In the genomic region with DNA sequence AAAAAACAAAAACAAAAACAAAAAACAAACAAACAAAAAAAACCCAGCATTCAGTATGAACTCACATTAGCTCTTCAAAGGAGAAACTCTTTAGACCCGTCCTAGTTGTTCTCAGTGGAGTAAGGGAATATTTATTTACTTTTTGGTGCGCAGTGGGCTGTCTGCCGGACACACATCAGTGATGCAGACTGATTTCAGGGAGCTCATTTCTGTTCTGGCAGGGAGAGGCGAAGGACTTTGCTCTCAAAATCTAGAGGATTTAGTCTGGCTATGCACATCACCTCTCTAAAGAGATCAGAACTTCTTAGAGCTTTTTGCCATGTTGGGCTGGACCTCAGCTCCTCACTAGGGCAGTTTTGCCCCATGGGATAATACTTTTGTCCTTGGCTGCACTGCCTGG, we compare ENCODE assay signal across 8 mouse cellular contexts. TPM values are rescaled to one million over a fixed set of nuclear protein-coding genes. Genes with fewer than 3 reads are reported as not detected.
A peak's percentile ranks its signal among the peaks of the same experiment; 100 is the strongest.
DNase-seq lines count a peak whose midpoint lies in the region; ATAC-seq and TF ChIP-seq lines count a peak whose summit lies in the region.
"Had no signal": no experiment of that assay in that cellular context is flagged by ENCODE, and none has a peak within 500 bp of the region (broad histone marks: within the 10 kb centered on the region; RNA-seq: fewer than 3 reads in every experiment).

No protein-coding gene starts in this region.

- 32% methylated on average over 4 of the region's 4 CpGs for WGBS in lung, embryonic 14.5 days
- 40% methylated on average over 4 of the region's 4 CpGs for WGBS in forebrain, postnatal 0 days
- 56% methylated on average over 4 of the region's 4 CpGs for WGBS in neural tube, embryonic 14.5 days

- TF ChIP-seq CTCF in lung, embryonic 14.5 days (IDR thresholded peaks at IDR 0.05; ENCODE audit: low read depth), result no peak
- no peak for TF ChIP-seq CTCF in forebrain, postnatal 0 days (IDR thresholded peaks at IDR 0.05; ENCODE audit: low read depth)

- H3K27ac ChIP-seq in lung, embryonic 14.5 days (ENCODE audit: low read depth), result no peak overlapping the region
- H3K27ac ChIP-seq in forebrain, postnatal 0 days (ENCODE audit: low read depth, low read length), result no peak overlapping the region
- no peak overlapping the region for H3K27ac ChIP-seq in neural tube, embryonic 14.5 days (ENCODE audit: low read depth, low read length)

- peaks cover 16% of the 10 kb centered on the region; the same call in 1 of the 2 replicates for H3K4me1 ChIP-seq in lung, embryonic 14.5 days (ENCODE audit: insufficient read depth)
- peaks cover 18% of the 10 kb centered on the region; the same call in 1 of the 2 replicates for H3K4me1 ChIP-seq in forebrain, postnatal 0 days (ENCODE audit: insufficient read depth)
- H3K4me1 ChIP-seq in neural tube, embryonic 14.5 days (ENCODE audit: control insufficient read depth, insufficient read depth, low read length), result peaks cover 22% of the 10 kb centered on the region

- H3K4me2 ChIP-seq in lung, embryonic 14.5 days, result peak overlapping the region; percentile 91
- H3K4me2 ChIP-seq in forebrain, postnatal 0 days (ENCODE audit: low read depth), result peak overlapping the region; percentile 88
- peak overlapping the region; percentile 83 for H3K4me2 ChIP-seq in neural tube, embryonic 14.5 days (ENCODE audit: low read depth, low read length)

- DNase-seq in lung, embryonic 14.5 days, result peak; percentile 43
- no peak for DNase-seq in lung, adult 18-20 months
- DNase-seq in forebrain, postnatal 0 days, result no peak
- DNase-seq in kidney, postnatal 25 days, result peak; percentile 41 to 60
- no peak for DNase-seq in gastrocnemius, postnatal 25 days
- DNase-seq in layer of hippocampus, postnatal 10 days (ENCODE audit: low spot score in 2 of 2), result no peak

- no peaks in the 10 kb centered on the region for H3K9me3 ChIP-seq in lung, embryonic 14.5 days (ENCODE audit: low read depth, low read length)
- H3K9me3 ChIP-seq in forebrain, postnatal 0 days (ENCODE audit: low read length), result no peaks in the 10 kb centered on the region
- H3K9me3 ChIP-seq in neural tube, embryonic 14.5 days (ENCODE audit: control insufficient read depth, low read length), result no peaks in the 10 kb centered on the region

- ATAC-seq in lung, embryonic 14.5 days (ENCODE audit: insufficient read depth), result no peak
- ATAC-seq in forebrain, postnatal 0 days, result no peak
- ATAC-seq in neural tube, embryonic 14.5 days (ENCODE audit: low read depth), result no peak

- H3K36me3 ChIP-seq in lung, embryonic 14.5 days (ENCODE audit: insufficient read depth), result peaks cover 22% of the 10 kb centered on the region
- H3K36me3 ChIP-seq in forebrain, postnatal 0 days (ENCODE audit: insufficient read depth), result peaks cover 7% of the 10 kb centered on the region; the same call in 1 of the 2 replicates
- H3K36me3 ChIP-seq in neural tube, embryonic 14.5 days (ENCODE audit: control insufficient read depth, insufficient read depth, low read length), result no peaks in the 10 kb centered on the region

- peak overlapping the region; percentile 88 for H3K4me3 ChIP-seq in lung, embryonic 14.5 days (ENCODE audit: low read depth, low read length)
- H3K4me3 ChIP-seq in forebrain, postnatal 0 days (ENCODE audit: low read depth, low read length), result peak overlapping the region; percentile 92
- H3K4me3 ChIP-seq in neural tube, embryonic 14.5 days (ENCODE audit: low read depth, low read length), result peak overlapping the region; percentile 91; the same call in 1 of the 2 replicates

- H3K9ac ChIP-seq in lung, embryonic 14.5 days, result peak overlapping the region; percentile 91; the same call in 1 of the 2 replicates
- peak overlapping the region; percentile 90; the same call in 1 of the 2 replicates for H3K9ac ChIP-seq in forebrain, postnatal 0 days
- H3K9ac ChIP-seq in neural tube, embryonic 14.5 days (replicated peaks; ENCODE audit: low read depth, low read length), result no peak overlapping the region

- no peaks in the 10 kb centered on the region for H3K27me3 ChIP-seq in lung, embryonic 14.5 days (ENCODE audit: insufficient read depth, low read length)
- H3K27me3 ChIP-seq in forebrain, postnatal 0 days (ENCODE audit: insufficient read depth, low read length), result no peaks in the 10 kb centered on the region
- no peaks in the 10 kb centered on the region for H3K27me3 ChIP-seq in neural tube, embryonic 14.5 days (ENCODE audit: control insufficient read depth, insufficient read depth, low read length)

RNA-seq across cellular contexts. Expression of gene Hunk, which starts 2.1 kb away (rescaled TPM):
- 21.2 and 21.3 TPM in 2 replicates for polyA plus RNA-seq in lung, embryonic 14.5 days (2014; fragmentation: Nextera tagmentation; extraction: Ambion mirVana)
- total RNA-seq in forebrain, postnatal 0 days (2014; rRNA removed), result 12.9 and 20.6 TPM in 2 replicates
- 4.2 and 5.2 TPM in 2 replicates for polyA plus RNA-seq in forebrain, postnatal 0 days (2015; fragmentation: Nextera tagmentation; extraction: Ambion mirVana)
- 7.4 and 8.0 TPM in 2 replicates for polyA plus RNA-seq in neural tube, embryonic 14.5 days (2014; fragmentation: Nextera tagmentation; extraction: Ambion mirVana)
- under 1 TPM; 0.67 to 0.74 TPM for total RNA-seq in gastrocnemius, postnatal 25 days (2021)
- 10 to 100 TPM; 28.9 to 32.6 TPM for total RNA-seq in layer of hippocampus, postnatal 10 days (2021)
- total RNA-seq: MEL had no signal

Comparison
In these comparisons a context has a peak if more than half of its experiments do, and no peak if none do; other contexts are left out.
1. DNase-seq: peak in lung, embryonic 14.5 days (single experiment) and kidney, postnatal 25 days (2 of 2); none in lung, adult 18-20 months (0 of 2), forebrain, postnatal 0 days (single experiment), gastrocnemius, postnatal 25 days (single experiment) and layer of hippocampus, postnatal 10 days (0 of 2).
2. Peak in every context shown above with its lines, with median percentiles within 50 percentile points of each other: H3K4me2 ChIP-seq and H3K4me3 ChIP-seq.